Mouse (Mus musculus) G1E-ER4 (cell line): ENCODE data around the gene Ssb. TPM values are rescaled to one million over a fixed set of nuclear protein-coding genes. Genes with fewer than 3 reads are reported as not detected.

ENCODE experiments used
- GATA1 ChIP-seq: IDR thresholded peaks from one replicate; pipeline ENCODE4 v1.8.0; 2012; ENCODE audit warnings: low read length, inconsistent platforms
- polyA plus RNA-seq: library from polyadenylated mRNA; stranded (reverse); fragments of >175 nt; gene quantifications from 2 replicates; pipeline ENCODE4 v1.2.3, GENCODE M21; 2012

Ssb gene
- polyA plus RNA-seq: 7.7 and 15.0 TPM in 2 replicates

GRCm38 (mm10) chr2:69861485-69862091 is at the start of gene Ssb:
TSS of gene Ssb (plus strand) at chr2:69861562.
- no peak for TF ChIP-seq GATA1

DNA sequence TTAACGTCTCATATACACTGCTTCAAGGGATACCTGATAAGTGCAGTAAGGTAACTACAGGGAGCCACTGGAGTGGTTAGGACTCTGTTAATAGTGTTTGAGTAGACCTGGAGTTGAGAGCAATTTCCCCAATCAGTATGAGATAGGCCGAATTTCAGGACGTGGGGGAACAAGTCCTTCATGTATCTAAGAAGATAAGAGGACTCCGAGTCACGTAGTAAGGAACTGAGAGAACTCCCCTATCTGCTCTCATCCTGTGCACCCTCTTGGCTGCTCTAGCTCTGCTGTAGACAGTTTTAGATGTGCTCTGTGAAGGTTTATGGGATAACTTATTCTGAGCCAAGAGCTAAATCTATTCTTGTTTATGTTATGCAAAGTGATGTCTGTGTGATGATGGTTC is 44.8 kb upstream of the Ssb start:
- peak; percentile 76 for TF ChIP-seq GATA1

DNA sequence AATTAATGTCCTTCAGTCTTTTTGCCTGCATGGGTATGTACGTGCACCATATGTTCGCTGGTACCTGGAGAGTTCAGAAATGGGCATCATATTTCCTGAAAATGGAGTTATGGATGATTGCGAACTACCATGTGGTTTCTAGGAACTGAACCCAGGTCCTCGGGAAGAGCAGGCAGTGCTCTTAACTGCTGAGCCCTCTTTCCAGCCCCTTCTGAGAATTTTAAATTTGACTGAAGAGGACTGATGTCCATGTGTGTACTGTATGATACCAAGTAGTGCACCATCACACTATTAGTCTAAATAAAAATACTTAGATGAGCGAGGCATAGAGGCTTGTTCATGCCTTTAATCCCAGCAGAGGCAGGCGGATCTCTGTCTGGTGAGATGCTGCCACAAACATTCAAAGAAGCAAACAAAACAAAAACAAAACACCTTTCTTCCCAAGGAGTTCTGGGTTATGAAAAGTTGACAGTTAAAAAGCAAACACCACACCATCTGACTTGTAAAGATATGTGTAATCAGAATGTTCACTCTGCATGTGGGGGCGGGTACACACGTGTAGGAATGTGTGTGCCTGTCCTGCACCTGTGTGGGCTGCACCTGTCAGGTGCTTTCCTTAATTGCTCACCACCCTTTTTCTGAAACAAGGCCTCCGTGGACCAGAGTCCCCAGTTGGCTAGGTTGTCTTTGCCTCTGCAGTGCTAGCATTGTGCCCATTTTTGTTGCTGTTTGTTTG is 42.8 kb upstream of the Ssb start:
- TF ChIP-seq GATA1: no peak

- TF ChIP-seq GATA1: no peak
Measured at GRCm38 (mm10) chr2:69820201-69820600, 41.2 kb upstream of the Ssb start.

DNA sequence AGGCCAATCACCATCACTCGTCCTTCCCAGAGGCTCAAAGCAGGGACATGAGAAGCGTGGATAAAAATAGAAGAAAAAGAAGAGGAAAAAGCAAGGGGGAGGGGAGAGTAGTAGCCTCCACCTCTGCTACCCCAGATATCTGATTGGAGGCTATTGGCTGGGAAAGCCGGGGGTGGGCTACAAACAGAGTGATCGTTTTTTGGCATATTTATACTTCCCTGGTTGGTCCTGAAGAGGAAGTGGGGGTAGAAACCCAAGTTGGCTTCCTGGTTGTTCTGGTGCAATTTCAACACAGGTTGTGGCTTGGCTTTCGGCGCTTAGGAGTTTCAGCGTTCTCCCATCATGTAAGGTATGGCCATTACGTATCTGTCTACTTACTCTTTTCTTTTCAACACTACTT is 39.7 kb upstream of the Ssb start, which contains the start of gene Klhl23:
TSS of gene Klhl23 (plus strand) at position 234 of the 400 bp plus-strand sequence.
- no peak for TF ChIP-seq GATA1

- TF ChIP-seq GATA1: no peak
Measured at GRCm38 (mm10) chr2:69822361-69823128, 38.8 kb upstream of the Ssb start.

GRCm38 (mm10) chr2:69823129-69823677 is 38.2 kb upstream of the Ssb start:
- no peak for TF ChIP-seq GATA1

- TF ChIP-seq GATA1: no peak
Measured at GRCm38 (mm10) chr2:69825898-69826297, 35.5 kb upstream of the Ssb start.

GRCm38 (mm10) chr2:69826380-69826779 is 35.0 kb upstream of the Ssb start:
- no peak for TF ChIP-seq GATA1

DNA sequence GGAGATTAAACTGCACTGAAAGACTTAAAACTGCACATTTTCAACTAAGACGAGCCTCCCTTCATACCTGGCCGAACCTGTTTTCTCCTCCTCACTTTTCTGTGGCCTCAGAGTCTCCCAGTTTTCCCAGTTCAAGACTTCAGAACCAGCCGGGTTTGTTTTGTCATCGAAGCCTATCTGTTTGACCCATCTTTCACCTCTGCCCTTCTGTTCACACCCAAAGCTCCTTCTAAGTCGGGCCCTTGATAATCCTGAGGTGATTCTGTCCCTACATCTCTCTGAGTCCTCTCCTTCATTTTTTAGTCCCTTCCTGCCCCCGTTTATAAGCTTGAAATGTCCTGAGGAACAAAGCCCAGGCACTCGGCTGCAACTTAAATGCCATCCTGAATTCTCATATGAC is 33.3 kb upstream of the Ssb start:
- TF ChIP-seq GATA1: no peak

GRCm38 (mm10) chr2:69829680-69830079 is 31.7 kb upstream of the Ssb start:
- TF ChIP-seq GATA1: no peak

- no peak for TF ChIP-seq GATA1
Measured at GRCm38 (mm10) chr2:69830116-69830515, 31.2 kb upstream of the Ssb start.

DNA sequence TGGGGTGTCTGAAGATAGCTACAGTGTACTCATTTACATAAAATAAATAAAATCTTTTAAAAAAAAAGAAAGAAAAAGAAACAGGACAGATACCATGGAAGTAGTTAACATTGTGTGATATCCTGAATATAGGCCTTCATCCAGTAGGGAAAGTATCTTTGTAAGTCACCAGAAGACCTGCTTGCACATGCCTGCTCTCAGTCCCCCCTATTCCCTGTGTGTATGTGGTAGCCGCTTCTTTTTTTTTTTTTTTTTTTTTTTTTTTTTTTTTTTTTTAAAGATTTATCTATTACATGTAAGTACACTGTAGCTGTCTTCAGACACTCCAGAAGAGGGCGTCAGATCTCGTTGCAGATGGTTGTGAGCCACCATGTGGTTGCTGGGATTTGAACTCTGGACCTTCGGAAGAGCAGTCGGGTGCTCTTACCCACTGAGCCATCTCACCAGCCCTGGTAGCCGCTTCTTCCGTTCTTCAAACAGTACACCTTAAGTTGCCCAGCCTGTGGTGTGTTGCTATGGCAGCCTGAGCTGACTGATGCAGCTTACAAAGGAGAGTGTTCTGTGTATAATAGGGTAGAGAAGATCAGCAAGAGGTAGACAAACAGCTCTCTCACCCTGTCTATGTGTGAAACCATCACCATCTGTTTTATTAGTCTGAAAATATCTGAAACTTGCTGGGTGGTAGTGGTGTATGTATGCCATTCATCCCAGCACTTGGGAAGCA is 24.0 kb upstream of the Ssb start:
- no peak for TF ChIP-seq GATA1

- TF ChIP-seq GATA1: no peak
Measured at GRCm38 (mm10) chr2:69837996-69838395, 23.4 kb upstream of the Ssb start.

DNA sequence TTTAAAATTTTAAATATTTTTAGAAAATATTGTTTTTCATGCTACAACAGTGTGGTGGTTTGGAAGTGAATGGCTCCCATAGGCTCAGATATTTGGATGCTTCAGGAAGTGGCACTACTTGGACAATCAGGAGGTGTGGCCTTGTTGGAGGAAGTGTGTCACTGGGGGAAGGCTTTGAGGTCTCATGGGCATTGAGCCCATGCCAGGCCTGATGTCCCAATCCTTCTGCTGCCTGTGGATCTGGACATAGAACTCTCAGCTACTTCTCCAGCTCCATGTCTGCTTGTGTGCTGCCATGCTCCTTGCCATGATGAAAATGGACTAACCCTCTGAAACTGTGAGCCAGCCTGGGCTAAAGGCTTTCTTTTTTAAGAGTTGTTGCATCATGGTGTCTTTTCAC is 22.7 kb upstream of the Ssb start:
- TF ChIP-seq GATA1: no peak

DNA sequence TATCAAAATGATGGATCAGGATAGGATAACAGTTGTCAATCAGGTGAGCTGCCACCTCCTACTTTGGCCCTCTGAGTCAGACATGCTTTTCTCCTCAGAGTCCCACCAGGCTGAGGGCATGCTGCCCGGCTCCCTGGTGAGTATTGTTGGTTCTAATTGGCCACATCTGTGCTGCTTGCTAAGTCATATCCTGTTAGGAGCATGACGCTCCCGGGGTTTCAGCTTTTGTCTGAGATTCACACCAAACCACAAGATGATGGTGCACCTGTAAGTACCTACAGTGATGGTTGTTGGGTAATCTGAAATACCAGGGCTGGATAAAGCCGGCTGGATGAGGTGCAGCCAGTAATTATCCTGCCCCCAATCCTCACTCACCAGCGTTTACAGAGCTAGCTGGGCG is 21.1 kb upstream of the Ssb start:
- TF ChIP-seq GATA1: no peak

DNA sequence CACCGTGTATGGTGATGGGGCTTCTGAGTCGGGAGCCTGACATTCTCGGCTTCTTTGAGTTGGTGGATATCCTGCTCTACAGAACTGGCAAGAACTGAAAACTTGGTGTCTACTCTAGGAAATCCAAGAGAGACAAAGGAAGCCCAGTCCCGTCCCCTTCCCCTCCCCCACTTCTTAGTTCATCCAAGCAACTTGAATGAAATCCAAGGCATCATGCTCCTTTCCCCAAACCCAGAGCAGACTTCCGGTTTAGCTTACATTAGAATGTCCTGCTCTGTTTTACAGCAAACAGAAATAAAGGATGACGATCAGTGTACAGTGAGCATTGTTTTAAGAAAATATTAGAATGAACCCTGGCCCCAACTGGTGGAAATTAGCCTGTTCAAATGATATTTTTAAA is 12.1 kb upstream of the Ssb start:
- no peak for TF ChIP-seq GATA1
